Mouse (Mus musculus) intestine, postnatal 0 days (tissue): ENCODE results near the gene Syt14. TPM values are rescaled to one million over a fixed set of nuclear protein-coding genes. Genes with fewer than 3 reads are reported as not detected.

ENCODE experiments used
- ATAC-seq: fragments of 200-750 bp; cut with Nextera tagmentation; 2 replicates; pipeline ENCODE4 v1.8.0; 2017; ENCODE audit warnings: mild to moderate bottlenecking, moderate TSS enrichment, moderate library complexity
- H3K27ac ChIP-seq: fragments of 300-500 bp; sonication (generic); 2 replicates; pipeline ENCODE4 v1.5.1; 2014; ENCODE audit warnings: mild to moderate bottlenecking, low read depth, low read length, moderate library complexity
- H3K27me3 ChIP-seq: fragments of 300-500 bp; sonication (generic); replicated peaks from 2 replicates; pipeline ENCODE4 v1.6.1; 2014; ENCODE audit warnings: low read length, mixed read lengths; ENCODE audit not compliant: control insufficient read depth, insufficient read depth
- H3K36me3 ChIP-seq: fragments of 300-500 bp; sonication (generic); 2 replicates; pipeline ENCODE4 v1.6.1; 2014; ENCODE audit warnings: mild to moderate bottlenecking, moderate library complexity; ENCODE audit not compliant: control insufficient read depth, insufficient read depth
- H3K4me1 ChIP-seq: fragments of 300-500 bp; sonication (generic); replicated peaks from 2 replicates; pipeline ENCODE4 v1.6.1; 2014; ENCODE audit warnings: antibody characterized with exemption, low read length, mixed read lengths; ENCODE audit not compliant: control insufficient read depth, insufficient read depth
- H3K4me2 ChIP-seq: fragments of 300-500 bp; sonication (generic); replicated peaks from 2 replicates; pipeline ENCODE4 v1.6.1; 2014; ENCODE audit warnings: low read depth, mild to moderate bottlenecking, moderate library complexity
- H3K4me3 ChIP-seq: fragments of 300-500 bp; sonication (generic); 2 replicates; pipeline ENCODE4 v1.5.1; 2014; ENCODE audit warnings: low read depth, low read length
- H3K9ac ChIP-seq: fragments of 300-500 bp; sonication (generic); 2 replicates; pipeline ENCODE4 v1.6.1; 2014; ENCODE audit warnings: mild to moderate bottlenecking, low read depth, low read length
- H3K9me3 ChIP-seq: fragments of 300-500 bp; sonication (generic); 2 replicates; pipeline ENCODE4 v1.6.1; 2016; ENCODE audit warnings: mixed run types; ENCODE audit not compliant: control insufficient read depth
- CTCF ChIP-seq: sonication (generic); IDR thresholded peaks from 2 replicates; pipeline ENCODE4 v1.5.1; 2016; ENCODE audit warnings: low read depth, mild to moderate bottlenecking, control low read depth, antibody characterized with exemption, moderate library complexity
- WGBS: fragments of 180-500 bp; shearing (Covaris S2); extraction: QIAGEN DNeasy Blood & Tissue Kit; methylation state at CpG from one replicate; pipeline ENCODE4 v1.1.7; 2014; 5-methylcytosine and 5-hydroxymethylcytosine counted together
- polyA plus RNA-seq: library from polyadenylated mRNA; unstranded; fragments of >200 nt; fragmentation: Nextera tagmentation; extraction: Ambion mirVana; gene quantifications from 2 replicates; pipeline ENCODE4 v1.2.1, GENCODE M21; 2015

Syt14 gene
- polyA plus RNA-seq, 1 experiment from 2014 or later, result 0.73 TPM

- Histone ChIP-seq H3K9ac (no peak overlapping the region), H3K36me3 (peaks cover 11% of the 10 kb centered on the region; the same call in 1 of the 2 replicates), H3K4me2 (no peak overlapping the region), H3K4me1 (no peaks in the 10 kb centered on the region), H3K4me3 (no peak overlapping the region), H3K27ac (no peak overlapping the region), H3K27me3 (peaks cover 4% of the 10 kb centered on the region; the same call in 1 of the 2 replicates), H3K9me3 (no peaks in the 10 kb centered on the region)
- WGBS, result 43% methylated on average over 2 of the region's 2 CpGs
- ATAC-seq, result no peak
- no peak for TF ChIP-seq CTCF
These were observed 184.4 kb downstream of the Syt14 start for GRCm38 (mm10) chr1:192851126-192851525.

- Histone ChIP-seq H3K27me3 (peaks cover 3% of the 10 kb centered on the region; the same call in 1 of the 2 replicates), H3K27ac (no peak overlapping the region), H3K4me3 (no peak overlapping the region), H3K9me3 (no peaks in the 10 kb centered on the region), H3K9ac (no peak overlapping the region), H3K4me1 (no peaks in the 10 kb centered on the region), H3K36me3 (peaks cover 11% of the 10 kb centered on the region; the same call in 1 of the 2 replicates), H3K4me2 (no peak overlapping the region)
- ATAC-seq, result 0 out of 2 replicates have a peak, but pooled peaks have one; percentile 28
- TF ChIP-seq CTCF, result peak; percentile 10; the same call in 1 of the 2 replicates
- WGBS, result 47% methylated on average over 5 of the region's 5 CpGs
These were observed 186.0 kb downstream of the Syt14 start for GRCm38 (mm10) chr1:192849616-192850015.

- Histone ChIP-seq H3K4me1 (no peaks in the 10 kb centered on the region), H3K4me3 (no peak overlapping the region), H3K27ac (no peak overlapping the region), H3K9me3 (no peaks in the 10 kb centered on the region), H3K27me3 (no peaks in the 10 kb centered on the region), H3K4me2 (no peak overlapping the region), H3K36me3 (peaks cover 11% of the 10 kb centered on the region; the same call in 1 of the 2 replicates), H3K9ac (no peak overlapping the region)
- TF ChIP-seq CTCF, result no peak
- WGBS, result 66% methylated on average over 3 of the region's 3 CpGs
- no peak for ATAC-seq
These were observed 188.3 kb downstream of the Syt14 start for GRCm38 (mm10) chr1:192847254-192847653.

Other genes with a start within 250 kb of the Syt14 start
- 3.4 and 3.5 TPM in 2 replicates for gene Sertad4, start 180.0 kb downstream of the Syt14 start, polyA plus RNA-seq
- 1.7 and 1.8 TPM in 2 replicates for gene Diexf, start 94.5 kb upstream of the Syt14 start, polyA plus RNA-seq
- gene Irf6, start 117.3 kb upstream of the Syt14 start, polyA plus RNA-seq, result 47.8 and 48.3 TPM in 2 replicates
- 7.2 and 8.0 TPM in 2 replicates for gene A130010J15Rik, start 132.3 kb upstream of the Syt14 start, polyA plus RNA-seq
- 2.5 and 3.2 TPM in 2 replicates for gene Traf3ip3, start 165.9 kb upstream of the Syt14 start, polyA plus RNA-seq
- 1.7 and 2.5 TPM in 2 replicates for gene Lamb3, start 171.9 kb upstream of the Syt14 start, polyA plus RNA-seq
- 2.7 and 3.2 TPM in 2 replicates for gene Hsd11b1, start 228.3 kb upstream of the Syt14 start, polyA plus RNA-seq
- gene G0s2, start 237.4 kb upstream of the Syt14 start, polyA plus RNA-seq, result 10.1 and 11.7 TPM in 2 replicates